Mouse (Mus musculus) kidney, adult 11 months (tissue): Measurements from ENCODE around the gene Foxm1.
"Not testable (repeated sequence)": the region's sequence is repeated elsewhere in the genome, so short reads cannot be mapped to it uniquely, and the experiment has no call there.

Experiments used
- DNase-seq: peaks from one replicate; pipeline ENCODE4 v3.0.0; 2022

Gene Foxm1

DNA sequence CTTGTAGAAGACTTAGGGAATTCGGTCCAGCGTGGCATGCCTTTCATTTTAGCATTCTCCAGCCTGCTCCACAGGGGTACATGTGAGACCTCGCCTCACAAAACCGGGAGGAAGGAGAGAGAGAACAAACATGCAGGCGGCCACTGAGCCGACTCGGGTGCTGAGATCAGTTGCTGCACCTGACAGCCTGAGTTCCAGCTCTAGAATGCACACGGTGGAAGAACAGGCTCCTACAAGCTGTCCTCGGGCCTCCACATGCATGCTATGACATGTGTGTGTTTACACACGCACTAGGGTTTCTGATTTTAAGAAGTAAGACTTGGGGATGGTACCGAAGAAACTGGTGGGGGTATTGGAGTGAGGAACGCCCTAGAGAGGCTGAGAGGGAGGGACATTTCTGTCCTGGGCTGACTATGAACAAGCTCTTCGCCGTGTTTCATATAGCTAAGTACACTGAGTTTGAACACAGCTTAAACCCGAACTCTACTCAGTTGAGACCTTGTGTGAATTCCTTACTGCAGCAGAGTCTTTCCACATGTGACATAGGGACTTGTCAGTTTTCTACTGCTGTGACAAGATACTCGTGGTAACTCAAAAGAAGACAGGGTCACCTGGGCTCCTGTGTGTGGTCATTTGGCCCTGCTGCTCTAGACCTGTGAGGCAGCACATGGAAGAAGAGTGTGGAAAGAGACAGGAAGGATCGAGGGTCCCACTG lies 13.8 kb downstream of the Foxm1 start:
- DNase-seq: no peak

- no peak for DNase-seq
Measured at GRCm38 (mm10) chr6:128379636-128380035, 16.9 kb downstream of the Foxm1 start.

DNA sequence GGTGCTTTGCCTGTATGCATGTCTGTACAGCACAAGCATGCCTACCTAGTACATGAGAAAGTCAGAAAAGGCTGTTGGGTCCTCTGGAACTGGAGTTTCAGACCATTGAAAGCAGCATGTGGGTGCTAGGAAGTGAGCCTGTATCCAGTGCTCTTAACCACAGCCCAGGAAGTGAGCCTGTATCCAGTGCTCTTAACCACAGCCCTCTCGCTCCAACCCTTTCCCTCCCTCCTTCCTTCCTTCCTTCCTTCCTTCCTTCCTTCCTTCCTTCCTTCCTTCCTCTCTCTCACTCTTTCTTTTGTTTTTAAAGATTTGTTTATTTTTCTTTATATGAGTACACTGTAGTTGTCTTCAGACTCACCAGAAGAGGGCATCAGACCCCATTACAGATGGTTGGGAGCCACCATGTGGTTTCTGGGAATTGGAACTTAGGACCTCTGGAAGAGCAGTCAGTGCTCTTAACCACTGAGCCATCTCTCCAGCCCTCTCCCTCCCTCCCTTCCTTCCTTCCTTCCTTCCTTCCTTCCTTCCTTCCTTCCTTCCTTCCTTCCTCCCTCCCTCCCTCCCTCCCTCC lies 17.9 kb downstream of the Foxm1 start:
- not testable (repeated sequence) for DNase-seq

DNA sequence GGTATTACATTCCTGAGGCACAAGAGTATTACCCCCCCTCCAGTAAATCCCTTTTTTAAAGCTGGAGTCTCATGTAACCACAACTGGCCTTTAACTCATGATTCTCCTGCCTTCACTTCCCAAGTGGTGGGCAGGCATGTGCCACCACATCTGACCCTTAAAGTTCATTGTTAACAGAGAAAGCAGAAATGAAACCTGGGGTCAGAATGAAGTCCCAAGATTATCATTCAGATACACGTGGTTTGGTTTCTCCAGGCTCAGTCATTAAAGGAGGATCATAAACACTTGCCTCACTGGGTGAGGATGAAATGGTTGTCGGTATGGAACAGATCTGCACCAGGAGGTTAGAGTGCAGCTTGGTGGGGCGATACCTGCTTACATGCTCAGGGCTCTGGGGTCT lies 18.5 kb downstream of the Foxm1 start:
- no peak for DNase-seq

GRCm38 (mm10) chr6:128383752-128384151 lies 21.0 kb downstream of the Foxm1 start:
- DNase-seq: no peak

DNA sequence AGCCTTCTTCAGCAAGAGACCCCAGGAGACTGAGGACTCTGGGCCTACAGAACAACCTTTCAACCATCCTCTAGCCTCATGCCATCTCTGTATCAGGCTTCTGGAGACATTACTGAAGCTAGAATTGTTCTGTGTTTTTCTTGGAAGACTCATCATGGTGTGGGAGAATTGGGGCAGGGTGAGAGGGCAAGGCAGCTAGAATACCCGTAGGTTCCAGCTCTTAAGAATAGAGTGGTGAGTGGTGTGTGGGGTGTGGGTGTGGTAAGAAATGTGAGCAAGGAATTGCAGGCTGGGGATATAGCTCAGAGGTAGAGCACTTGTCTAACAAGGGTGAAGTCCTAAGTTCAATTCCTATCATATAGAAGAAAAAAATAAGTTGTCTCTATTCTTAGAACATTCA lies 22.3 kb downstream of the Foxm1 start:
- no peak for DNase-seq

- no peak for DNase-seq
Measured at GRCm38 (mm10) chr6:128389185-128389584, 26.4 kb downstream of the Foxm1 start.

GRCm38 (mm10) chr6:128390683-128391082 lies 27.9 kb downstream of the Foxm1 start:
- DNase-seq: no peak

DNA sequence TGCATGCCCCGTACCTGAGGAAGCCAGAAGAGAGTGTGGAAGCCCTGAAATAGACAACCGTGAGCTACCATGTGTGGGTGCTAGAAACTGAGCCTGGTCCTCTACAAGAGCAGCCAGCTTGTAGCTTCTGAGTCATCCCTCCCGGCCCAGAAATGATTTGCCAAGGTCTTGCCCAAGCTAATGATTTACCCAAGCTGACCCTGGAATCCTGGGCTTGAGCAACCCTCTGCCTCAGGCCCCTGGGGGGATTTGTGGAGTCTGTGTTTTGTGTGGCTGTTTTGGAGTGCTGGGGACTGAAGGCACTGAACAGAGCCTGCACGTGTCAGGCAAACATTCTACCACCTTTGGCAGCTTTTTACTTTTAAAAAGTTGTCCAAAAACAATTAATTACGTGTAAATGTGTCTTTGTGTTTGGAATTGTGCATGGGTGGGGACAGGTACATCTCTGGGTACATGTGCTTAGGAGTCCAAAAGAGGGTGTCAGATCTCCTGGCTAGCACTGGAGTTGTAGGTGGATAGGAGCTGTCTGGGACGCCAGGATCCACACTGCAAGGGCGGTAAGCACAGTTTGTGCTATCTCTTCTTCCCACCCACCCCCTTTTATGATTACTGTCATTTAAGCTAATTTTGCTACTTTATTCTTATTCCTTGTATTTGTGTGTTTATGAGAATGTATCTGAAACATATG lies 35.0 kb downstream of the Foxm1 start:
- peak; percentile 80 for DNase-seq

DNA sequence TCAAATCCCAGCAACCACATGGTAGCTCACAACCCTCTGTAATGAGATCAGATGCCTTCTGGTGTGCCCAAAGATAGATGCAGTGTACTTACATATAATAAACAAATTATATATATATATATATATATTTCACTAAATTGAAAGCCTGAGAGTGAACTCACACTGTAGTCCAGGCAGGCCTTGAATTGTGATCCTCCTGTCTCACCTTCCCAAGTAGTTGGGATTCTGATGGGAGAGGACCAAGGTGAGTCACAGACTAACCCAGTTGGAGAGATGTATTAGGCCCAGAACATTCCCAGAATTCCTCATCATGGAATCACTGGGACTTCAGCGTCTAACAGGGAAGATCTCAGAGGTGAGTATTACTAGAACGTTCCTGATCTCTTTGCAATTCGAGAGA lies 36.2 kb downstream of the Foxm1 start, which contains the start of gene Nrip2:
TSS of gene Nrip2 (plus strand) at position 301 of the 400 bp plus-strand sequence.
- no peak for DNase-seq

GRCm38 (mm10) chr6:128399421-128400185 lies 36.8 kb downstream of the Foxm1 start:
- DNase-seq: no peak

- no peak for DNase-seq
Measured at GRCm38 (mm10) chr6:128404708-128405107, 41.9 kb downstream of the Foxm1 start.

DNA sequence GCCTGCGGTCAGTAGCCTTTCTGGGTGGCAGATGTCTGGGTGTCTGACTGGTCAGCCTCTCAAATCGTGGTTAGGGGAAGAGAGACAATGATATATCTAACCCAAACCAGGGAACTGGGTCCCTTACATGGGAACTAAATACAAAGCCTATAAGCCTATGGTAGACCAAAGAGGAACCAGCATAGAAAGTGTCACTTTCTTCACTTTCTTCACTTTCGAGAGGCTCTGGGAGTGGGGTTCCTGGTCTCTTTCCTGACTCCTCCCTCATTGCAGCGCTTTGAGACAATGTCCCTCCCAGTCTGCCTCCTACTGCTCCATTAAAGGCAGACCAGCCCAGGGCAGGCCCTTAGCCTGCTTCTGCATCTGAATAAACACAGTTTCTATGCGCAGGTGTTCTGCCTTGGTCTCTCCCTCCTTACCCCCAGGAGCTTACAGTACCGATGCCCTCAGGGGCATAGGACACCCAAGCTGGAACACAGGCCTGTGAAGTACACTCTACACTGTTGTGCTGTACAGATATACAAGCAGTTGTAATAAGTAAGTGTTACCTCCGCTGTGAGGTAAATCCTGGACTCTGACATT lies 45.9 kb downstream of the Foxm1 start:
- peak; percentile 43 for DNase-seq

DNA sequence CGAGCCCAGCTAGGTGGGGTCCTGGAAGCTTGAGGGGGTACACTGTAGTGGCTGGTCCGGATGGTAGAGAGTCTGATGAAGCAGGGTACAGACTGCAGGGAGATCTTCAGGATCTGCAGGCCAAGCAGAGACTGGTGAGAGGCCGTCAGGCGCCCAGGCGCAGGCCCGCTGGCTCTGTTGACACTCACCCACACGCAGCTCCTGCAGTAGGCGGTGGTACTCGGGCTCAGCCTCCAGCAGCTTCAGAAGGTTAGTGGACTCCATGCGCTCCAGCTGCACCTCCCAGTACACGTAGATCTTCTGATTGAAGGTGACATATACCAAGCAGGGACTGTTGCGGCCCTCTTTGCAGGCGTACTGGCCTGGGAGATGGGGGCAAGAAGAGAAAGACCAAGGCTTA lies 47.5 kb downstream of the Foxm1 start:
- no peak for DNase-seq

DNA sequence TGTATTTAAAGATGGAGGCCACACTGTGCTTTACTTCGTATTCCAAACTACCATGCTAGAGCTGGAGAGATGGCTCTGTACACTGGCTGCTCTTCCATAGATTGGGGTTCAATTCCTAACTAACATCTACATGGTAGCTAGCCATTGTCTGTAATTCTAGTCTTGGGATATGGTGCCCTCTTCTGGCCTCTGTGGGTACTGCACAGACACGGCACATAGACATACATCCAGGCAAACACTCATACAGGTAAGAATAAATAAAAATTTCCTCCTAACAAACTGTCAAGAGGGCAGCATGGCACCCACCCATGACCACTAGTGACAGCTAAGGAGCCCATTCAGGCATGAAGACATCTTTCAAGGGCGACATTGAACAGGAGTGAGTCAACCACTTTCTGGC lies 48.3 kb downstream of the Foxm1 start:
- peak; percentile 58 for DNase-seq

DNA sequence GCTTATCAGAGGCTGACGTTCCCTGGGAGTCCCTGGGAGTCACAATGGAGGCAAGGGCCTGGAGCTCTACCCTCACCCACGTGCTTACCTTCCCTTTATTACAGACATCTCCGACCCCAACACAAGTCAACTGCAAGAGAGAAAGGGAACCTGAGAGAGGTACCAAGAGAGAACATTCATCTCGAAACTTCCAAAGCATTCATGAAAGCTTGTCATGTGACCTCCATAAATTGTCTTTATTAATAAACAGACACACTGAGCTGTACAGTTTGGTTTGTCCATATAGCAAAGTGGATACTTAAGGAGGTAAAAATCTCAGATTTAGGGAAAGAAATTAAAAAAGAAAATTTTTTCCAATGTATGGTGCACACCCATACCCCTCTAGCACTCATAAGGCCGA lies 53.4 kb downstream of the Foxm1 start:
- no peak for DNase-seq

DNA sequence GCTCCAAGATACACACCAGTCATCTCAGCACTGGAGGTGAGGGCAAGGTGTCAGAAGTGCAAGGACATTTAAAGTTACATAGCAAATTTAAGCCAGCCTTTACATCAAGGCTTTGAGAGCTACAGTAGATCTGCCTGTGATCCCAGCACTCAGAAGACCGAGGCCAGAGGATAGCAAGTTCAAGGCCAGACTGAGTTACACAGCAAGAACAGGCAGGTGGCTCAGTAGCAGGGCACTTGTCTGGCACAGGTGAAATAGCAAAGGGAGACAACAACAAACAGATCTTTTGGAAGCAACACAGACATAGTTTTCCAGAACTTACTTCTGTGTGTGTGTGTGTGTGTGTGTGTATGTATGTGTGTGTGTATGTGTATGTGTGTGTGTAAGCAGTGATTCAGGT lies 55.3 kb downstream of the Foxm1 start:
- no peak for DNase-seq

DNA sequence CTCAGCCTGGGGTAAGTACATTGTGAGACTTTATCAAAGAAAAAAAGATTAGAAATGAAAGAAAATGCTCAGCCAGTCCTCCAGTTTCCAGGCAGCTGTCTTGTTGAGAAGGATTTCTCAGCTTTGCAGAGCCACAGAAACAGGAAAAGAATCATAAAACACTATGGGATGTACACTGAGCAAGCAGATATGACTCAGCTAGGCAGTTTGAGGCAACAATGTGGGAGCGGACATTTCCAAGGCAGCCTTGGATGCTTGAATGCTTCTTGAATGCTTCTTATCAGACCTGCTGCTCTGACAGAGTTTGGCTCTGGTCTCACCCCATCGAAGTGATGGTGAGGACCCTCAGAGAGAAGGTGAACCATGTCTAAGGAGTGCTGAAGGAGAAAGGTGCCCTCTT lies 58.3 kb downstream of the Foxm1 start:
- DNase-seq: no peak

- DNase-seq: no peak
Measured at GRCm38 (mm10) chr6:128421480-128421879, 58.7 kb downstream of the Foxm1 start.

DNA sequence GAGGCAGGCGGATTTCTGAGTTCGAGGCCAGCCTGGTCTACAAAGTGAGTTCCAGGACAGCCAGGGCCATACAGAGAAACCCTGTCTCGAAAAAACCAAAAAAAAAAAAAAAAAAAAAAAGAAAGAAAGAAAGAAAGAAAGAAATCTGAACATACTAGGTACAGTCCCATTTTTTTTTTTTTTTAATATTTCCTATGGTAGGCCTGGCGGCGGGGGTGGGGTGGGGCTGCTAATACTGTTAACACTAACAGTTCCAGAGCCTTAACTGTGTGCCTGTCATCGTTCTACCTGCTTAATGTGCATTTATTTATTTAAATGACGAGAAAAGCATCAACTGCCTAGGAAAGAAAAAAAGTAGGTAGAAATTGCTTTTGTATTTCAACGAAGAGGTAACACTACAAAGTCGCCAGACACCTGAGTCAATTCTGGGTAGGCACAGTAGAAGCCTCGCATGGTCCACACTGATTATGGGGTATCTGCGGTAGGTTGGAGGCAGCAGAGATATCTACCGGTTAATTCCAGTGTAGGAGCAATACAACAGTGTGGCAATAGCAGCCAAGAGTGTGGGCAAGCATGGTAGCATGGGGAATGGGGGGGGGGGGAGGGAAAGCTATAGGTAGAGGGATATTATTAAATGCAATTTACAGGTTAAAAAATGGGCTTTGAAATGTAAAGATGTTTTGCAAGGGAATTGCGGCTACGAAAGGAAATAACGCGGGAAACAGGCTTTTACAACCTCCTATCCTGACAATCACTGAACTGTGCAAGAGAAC lies 60.9 kb downstream of the Foxm1 start:
- no peak for DNase-seq

GRCm38 (mm10) chr6:128424269-128425019 lies 61.7 kb downstream of the Foxm1 start, which contains the start of gene Itfg2:
Gene Itfg2 (minus strand): TSS chr6:128424931.
- peak; percentile 96 for DNase-seq
